Mouse (Mus musculus): Measurements from ENCODE around the gene Gm28038. TPM values are rescaled to one million over a fixed set of nuclear protein-coding genes. Genes with fewer than 3 reads are reported as not detected.

The Gm28038 gene
- not detected for polyA plus RNA-seq (2017; shearing (Covaris generic))

DNA sequence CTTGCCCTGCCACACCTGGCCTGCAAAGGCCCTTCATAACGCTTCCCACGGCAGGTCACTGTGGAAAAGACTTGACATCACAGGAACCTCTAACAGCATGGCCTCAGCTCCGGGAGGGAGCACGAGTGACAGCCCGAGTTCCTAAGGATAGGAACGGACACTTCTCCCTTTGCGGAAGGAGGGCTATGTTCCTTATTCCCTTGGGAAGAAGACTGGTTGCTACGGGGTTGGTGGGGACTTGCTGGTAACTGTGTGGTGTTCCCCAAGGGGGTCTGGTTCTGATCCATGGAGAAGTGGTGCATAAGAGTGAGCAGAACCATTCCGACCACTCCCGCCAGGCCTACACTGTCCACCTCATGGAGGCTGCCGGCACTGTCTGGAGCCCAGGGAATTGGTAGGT, at the start of gene Gm28038:
Gm28038 (plus strand) TSS at position 301 of the 400 bp plus-strand sequence.

GRCm38 (mm10) chr2:30237199-30237880, 43.5 kb upstream of the Gm28038 start, which contains the start of gene Lrrc8a:
Gene Lrrc8a (plus strand): TSS chr2:30237715.

DNA sequence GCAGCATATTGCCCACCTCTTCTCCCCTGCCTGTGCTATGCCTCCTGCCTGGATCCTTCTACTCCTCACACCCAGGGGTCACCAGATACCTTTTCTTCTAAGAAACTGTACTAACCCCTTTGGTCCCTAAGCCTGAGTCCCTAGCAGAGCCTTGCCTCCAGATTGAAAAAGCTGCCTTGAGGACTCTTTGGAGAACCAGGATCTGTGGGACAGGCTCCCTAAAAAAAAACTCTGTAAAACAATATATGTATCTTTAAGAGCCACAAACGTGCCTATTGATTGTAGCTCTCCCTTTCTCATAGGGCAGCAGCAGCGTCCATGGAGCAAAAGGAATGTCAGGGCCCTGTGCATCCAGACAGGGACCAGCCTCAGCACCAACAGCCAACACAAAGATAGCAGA, 40.6 kb upstream of the Gm28038 start, which contains the start of gene Gm28035:
Gm28035 (plus strand) TSS at position 301 of the 400 bp plus-strand sequence.

GRCm38 (mm10) chr2:30265767-30266253, 15.0 kb upstream of the Gm28038 start, which contains the start of gene Phyhd1:
Gene Phyhd1 (plus strand): TSS chr2:30266203.

DNA sequence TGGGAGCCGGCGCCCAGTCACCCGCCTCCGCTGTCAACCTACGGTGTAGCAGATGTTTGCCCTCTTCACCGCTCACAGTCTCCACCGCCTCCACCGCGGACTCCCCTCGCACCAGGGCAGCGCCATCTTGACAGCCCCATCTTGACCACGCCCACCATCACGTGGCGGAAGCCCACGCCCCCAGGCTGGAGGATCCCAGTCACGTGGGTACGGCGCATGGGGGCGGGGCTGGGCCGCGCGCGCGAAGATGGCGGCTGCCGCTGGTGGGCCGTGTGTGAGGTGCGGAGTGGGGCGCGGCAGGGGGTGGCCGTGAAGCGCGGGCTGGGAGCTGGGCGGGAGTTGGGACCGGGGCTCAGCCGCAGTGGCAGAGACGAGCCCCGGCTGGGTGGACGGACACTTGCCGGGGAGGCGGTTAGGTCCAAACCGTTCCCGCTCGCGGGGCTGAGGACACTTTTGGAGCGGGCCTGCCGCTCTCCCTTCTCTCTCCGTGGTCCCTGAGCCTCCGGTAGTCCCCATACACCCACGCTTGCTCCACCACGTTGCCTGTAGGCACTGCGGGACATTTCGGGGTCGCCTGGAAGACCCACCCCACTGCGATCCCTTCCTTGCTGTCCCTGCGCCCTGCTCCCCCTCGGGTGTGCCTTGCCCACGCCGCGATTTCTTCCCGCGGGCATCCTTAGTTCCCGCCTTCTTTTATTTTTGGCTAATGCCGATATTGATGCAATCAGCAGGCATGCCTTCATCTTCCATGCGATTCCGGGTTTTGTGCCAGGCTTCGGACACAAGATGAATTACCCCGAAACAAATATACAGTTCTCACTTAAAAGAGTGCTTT, 5.6 kb downstream of the Gm28038 start, which contains the start of the genes Dolk and Nup188:
Dolk (minus strand) TSS at position 143 of the 835 bp plus-strand sequence.
Nup188 (plus strand) TSS at position 206 of the 835 bp plus-strand sequence.

Other genes with a start within 250 kb of the Gm28038 start
- 1.7 TPM for gene Wdr34, start 232.2 kb upstream of the Gm28038 start, polyA plus RNA-seq (2017; shearing (Covaris generic))
- gene Set, start 223.7 kb upstream of the Gm28038 start, polyA plus RNA-seq (2017; shearing (Covaris generic)), result 141 TPM
- 2.5 TPM for gene Pkn3, start 203.4 kb upstream of the Gm28038 start, polyA plus RNA-seq (2017; shearing (Covaris generic))
- 32.3 TPM for gene Zdhhc12, start 187.4 kb upstream of the Gm28038 start, polyA plus RNA-seq (2017; shearing (Covaris generic))
- 37.3 TPM for gene Zer1, start 156.5 kb upstream of the Gm28038 start, polyA plus RNA-seq (2017; shearing (Covaris generic))
- gene Tbc1d13, start 147.3 kb upstream of the Gm28038 start, polyA plus RNA-seq (2017; shearing (Covaris generic)), result 8.8 TPM
- 2.6 TPM for gene Endog, start 109.5 kb upstream of the Gm28038 start, polyA plus RNA-seq (2017; shearing (Covaris generic))
- gene Spout1, start 102.6 kb upstream of the Gm28038 start, polyA plus RNA-seq (2017; shearing (Covaris generic)), result 47.6 TPM
- gene Kyat1, start 75.2 kb upstream of the Gm28038 start, polyA plus RNA-seq (2017; shearing (Covaris generic)), result 11.9 TPM
- 6.4 TPM for gene Lrrc8a, start 43.3 kb upstream of the Gm28038 start, polyA plus RNA-seq (2017; shearing (Covaris generic))
- gene Gm28035, start 40.5 kb upstream of the Gm28038 start, polyA plus RNA-seq (2017; shearing (Covaris generic)), result 1.6 TPM
- 4.7 TPM for gene Phyhd1, start 14.8 kb upstream of the Gm28038 start, polyA plus RNA-seq (2017; shearing (Covaris generic))
- 19.2 TPM for gene Dolk, start 5.3 kb downstream of the Gm28038 start, polyA plus RNA-seq (2017; shearing (Covaris generic))
- 25.2 TPM for gene Nup188, start 5.4 kb downstream of the Gm28038 start, polyA plus RNA-seq (2017; shearing (Covaris generic))
- 145 TPM for gene Sh3glb2, start 78.3 kb downstream of the Gm28038 start, polyA plus RNA-seq (2017; shearing (Covaris generic))
- 16.8 TPM for gene Miga2, start 83.2 kb downstream of the Gm28038 start, polyA plus RNA-seq (2017; shearing (Covaris generic))
- gene Dolpp1, start 111.2 kb downstream of the Gm28038 start, polyA plus RNA-seq (2017; shearing (Covaris generic)), result 39.1 TPM
- gene Crat, start 134.8 kb downstream of the Gm28038 start, polyA plus RNA-seq (2017; shearing (Covaris generic)), result 7.4 TPM
- gene Ptpa, start 135.0 kb downstream of the Gm28038 start, polyA plus RNA-seq (2017; shearing (Covaris generic)), result 137 TPM
- 0.24 TPM for gene Ier5l, start 193.2 kb downstream of the Gm28038 start, polyA plus RNA-seq (2017; shearing (Covaris generic))

All from inflammation-experienced regulatory T-cells, adult 16 weeks (primary cell).